Mouse (Mus musculus) thymus, postnatal 10 days (tissue): ENCODE data around the gene Gkn2.

Source experiments
- DNase-seq, 2 experiments: peaks; one replicate each; pipeline ENCODE4 v3.0.0; 2021; ENCODE audit warnings: low spot score in 2 of 2

The Gkn2 gene

DNA sequence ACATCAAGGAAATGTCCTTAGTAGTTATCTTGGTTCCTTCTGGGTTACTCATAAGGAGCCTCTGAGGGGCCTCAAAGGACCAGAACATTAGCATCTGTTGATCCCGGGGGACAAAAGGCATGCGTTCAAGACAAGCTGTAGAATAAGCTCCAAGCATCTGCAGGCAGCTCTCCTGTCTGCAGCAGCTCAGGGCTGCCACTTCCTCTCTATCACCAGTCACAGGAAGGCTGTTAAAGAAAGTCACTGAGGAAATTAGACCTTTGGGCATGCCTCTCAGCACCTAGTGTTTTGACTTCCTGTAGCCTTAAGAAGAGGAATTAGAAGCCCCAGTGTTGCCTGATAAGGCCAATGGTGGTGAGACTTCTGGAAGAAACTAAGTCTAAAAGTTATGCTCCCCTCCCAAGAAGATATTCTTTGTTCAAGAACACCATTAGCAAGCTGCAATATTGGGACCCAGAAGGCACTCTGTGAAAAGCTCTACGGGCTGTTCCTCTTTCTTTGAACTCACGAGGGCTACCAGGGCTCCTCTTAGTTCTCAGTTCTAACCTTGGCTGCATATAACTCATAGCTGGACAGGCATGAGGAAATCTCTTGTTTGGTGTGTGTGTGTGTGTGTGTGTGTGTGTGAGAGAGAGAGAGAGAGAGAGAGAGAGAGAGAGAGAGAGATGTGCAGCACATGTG lies 26.9 kb downstream of the Gkn2 start:
- DNase-seq = peak; percentile 24 to 40

DNA sequence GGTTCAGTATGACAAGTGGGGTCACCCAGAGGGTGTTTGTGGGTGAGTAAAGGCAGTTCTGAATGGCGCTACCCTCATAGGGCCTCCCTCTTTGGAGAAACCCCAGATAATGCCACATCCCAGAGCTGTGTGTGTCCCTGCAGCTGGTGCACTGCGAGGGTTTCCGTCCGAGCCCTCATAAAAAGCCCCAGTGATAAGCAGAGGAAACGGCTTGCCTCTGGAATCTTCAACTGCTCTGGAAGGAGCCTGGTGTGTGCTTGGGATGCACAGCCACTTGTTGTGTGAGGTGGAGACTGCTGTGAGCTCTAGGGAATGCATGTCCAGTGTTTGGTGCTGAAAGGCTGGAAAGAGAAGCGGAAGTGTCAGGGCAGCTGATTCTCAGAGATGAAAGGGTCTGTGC lies 28.3 kb downstream of the Gkn2 start:
- no peak for DNase-seq

DNA sequence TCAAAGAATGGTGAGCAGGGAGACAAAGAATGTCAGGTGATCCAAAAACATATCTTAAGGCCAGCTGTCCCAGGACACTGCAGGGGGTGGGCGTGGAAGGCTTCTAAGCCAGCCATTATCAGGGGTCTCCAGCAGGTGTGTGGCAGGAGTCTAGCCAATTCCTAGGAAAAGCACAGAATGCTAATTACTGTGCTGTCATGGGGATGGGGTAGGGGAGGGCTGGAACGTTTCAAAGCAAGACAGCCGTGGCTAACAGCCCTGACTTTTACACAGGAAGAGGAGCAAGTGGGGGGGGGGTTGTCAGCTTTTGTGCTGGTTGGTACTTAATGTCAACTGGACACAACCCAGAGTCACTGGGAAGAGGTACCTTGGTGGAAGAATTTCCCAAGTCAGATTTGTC lies 38.9 kb downstream of the Gkn2 start:
- DNase-seq = no peak

DNA sequence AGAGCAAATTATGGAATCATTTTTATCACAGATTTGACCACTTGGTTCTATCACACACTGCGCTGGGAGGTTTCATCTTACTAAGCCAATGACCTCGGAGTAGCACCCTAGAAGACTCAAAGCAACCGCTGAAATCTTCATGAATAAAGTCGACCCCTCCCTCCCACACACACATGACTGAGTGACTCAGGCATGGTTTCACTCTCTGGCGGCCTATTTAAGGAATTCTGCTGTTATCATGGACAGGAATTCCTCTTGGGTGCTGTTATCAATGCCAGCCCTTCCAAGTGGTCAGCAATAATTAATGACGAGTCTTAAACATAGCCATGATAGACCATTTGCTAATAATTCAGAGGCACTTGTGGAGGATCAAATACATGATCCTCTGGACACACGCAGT lies 49.1 kb downstream of the Gkn2 start:
- no peak for DNase-seq

DNA sequence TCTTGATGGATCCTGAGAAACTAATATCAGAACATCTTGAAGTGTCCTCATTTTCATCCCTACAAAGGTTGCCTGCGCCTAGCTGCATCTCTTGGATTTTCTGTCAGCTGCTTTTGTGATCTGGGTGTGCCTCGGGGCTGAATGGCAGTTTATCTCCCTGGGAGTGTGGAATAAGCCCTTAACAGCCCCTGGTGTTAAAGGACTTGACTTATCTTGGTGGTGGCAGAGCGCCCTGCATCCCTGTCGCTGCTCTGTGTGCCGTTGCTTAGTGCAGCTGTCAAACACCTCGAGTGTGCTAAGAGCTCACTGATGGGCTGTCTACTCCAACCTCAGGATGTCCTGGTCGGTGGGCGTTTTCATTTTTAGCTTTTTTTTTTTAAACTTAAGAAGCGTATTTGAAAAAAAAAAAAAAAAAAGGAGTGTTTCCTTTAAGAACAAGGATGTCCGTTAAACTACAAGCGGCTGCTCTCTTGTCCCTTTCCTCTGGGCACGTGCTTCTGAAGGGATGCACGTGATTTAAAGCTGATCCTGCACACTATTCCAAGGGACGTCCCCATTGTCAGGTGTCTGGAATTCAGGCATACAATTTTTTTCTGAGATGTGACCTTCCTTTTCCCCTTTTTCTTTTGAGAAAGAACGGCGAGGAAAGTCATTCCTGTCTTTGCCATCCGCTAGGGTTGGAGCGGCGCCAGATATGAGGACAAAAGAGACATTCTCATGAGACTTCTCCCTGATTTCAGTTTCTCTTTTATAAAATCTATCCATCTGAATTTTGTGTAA lies 51.1 kb downstream of the Gkn2 start:
- DNase-seq = no peak

DNA sequence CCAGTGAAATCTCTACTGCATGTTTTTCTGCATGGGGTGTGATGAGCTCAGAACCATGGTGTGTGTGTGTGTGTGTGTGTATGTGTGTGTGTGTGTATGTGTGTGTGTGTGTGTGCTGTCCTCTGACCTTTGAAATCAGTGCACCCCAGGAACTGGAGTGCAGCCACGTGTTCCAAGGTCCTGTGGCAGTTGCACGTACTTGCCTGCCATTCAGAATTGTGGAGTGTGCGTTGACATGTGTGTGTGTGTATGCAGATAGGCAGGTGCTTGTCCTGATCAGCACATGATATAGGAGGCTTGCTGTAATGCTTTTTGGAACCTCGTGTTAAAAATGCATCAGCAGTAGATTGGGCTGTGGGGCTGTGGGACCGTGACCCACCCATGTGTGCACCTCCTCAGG lies 53.8 kb downstream of the Gkn2 start:
- no peak for DNase-seq

DNA sequence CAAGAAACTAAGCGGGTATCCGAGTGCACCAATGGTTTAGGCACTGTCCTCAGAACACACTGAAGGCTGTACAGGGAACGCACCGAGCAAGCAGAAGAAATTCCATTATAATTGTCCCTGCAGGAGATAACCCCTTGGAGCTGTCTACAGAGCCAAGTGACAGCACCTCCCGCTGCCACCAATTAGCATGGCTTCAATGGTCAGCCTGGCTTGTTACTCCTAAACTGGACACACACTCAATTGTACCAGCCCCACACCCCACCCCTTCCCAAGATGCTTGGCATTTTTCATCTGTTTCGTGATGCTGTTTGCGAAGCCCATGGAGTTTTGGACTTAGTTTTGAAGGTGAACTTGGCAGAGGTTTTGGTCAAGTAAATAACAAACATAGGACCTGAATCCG lies 54.5 kb downstream of the Gkn2 start:
- DNase-seq = no peak

DNA sequence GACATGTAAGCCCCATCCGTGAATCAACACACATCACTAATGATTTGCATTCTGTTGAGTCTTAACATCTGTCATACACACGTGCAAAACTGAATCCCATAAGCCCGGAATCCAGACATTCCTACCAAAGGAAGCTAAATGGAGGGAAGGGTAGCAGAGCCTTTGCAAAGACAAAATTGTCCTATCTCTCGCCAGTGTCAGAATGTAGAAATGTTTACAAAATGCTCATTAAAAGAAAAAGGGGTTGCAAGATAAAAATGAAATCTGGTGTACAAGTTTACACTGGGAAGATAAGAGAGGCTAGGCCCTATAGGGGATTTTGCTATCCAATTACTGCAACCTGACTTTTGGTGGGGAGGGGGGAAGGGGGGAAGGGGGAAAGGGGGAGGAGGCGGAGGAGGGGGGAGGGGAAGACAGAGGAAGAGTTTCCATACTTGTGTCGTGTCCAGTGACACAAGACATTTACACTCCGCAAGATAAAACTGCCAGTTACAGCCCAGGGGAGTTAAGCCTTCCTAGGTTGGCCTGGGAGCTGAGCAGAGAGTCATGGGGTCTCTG lies 55.4 kb downstream of the Gkn2 start, which contains the start of gene Bmp10:
Gene Bmp10, plus strand, starts transcription at position 508 of the 558 bp plus-strand sequence.
- no peak for DNase-seq
